Mouse (Mus musculus): ENCODE measurements at regions not wholly inside any gene's neighbourhood (a gene's known extent, or its start where the extent isn't known, plus 50 kb on each side); places are given as distances from the start of the nearest gene placed in this dataset.

DNA sequence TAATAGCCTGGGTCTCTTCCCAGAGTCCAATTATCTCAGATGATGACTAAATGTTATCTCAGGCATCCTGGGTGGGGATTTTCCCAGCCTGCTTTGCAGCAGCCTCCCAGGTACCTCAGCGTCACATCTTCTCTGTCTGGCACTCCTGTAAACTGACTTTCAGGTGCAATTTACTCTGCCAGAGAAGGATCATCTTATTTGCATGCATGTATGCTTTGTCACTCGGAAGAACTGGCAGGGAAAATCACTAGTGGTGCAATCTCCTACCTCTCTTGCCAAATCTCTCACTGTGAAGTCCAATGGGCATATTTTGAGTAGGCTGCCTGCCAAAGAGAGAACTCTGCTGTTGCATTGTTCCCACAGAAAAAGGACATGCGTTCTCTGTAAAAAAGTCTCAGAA, 177.0 kb upstream of the Gm6793 start:
- no peaks in the 10 kb centered on the region for H3K9me3 ChIP-seq (replicated peaks; ENCODE audit: insufficient read depth, low read length)
- H3K36me3 ChIP-seq (ENCODE audit: control insufficient read depth in 1 of 2, insufficient read depth in 2 of 2, low read length in 2 of 2) = no peaks in the 10 kb centered on the region
- H3K27me3 ChIP-seq (ENCODE audit: control insufficient read depth in 1 of 2, insufficient read depth in 2 of 2, low read length in 2 of 2) = no peaks in the 10 kb centered on the region
- H3K27ac ChIP-seq (ENCODE audit: control insufficient read depth, low read depth, low read length) = no peak overlapping the region
- DNase-seq (ENCODE audit: low read depth, low spot score) = no peak
- H3K9ac ChIP-seq (ENCODE audit: control insufficient read depth, low read depth, low read length, poor library complexity, severe bottlenecking) = no peak overlapping the region
- no peaks in the 10 kb centered on the region for H3K4me1 ChIP-seq (ENCODE audit: control insufficient read depth in 1 of 2, insufficient read depth in 2 of 2, low read length in 2 of 2)
- no peak overlapping the region for H3K4me3 ChIP-seq (ENCODE audit: control insufficient read depth in 1 of 2, insufficient read depth in 1 of 2, low read depth in 2 of 2, low read length in 2 of 2)
- TF ChIP-seq MXI1 (IDR thresholded peaks at IDR 0.05; ENCODE audit: low read depth, low read length) (no peak), ZMIZ1 (IDR thresholded peaks at IDR 0.05; ENCODE audit: low read depth, low read length) (no peak), ETS1 (IDR thresholded peaks at IDR 0.05; ENCODE audit: low read depth, low read length) (no peak), NRF1 (IDR thresholded peaks at IDR 0.05; ENCODE audit: insufficient read depth, low read depth, low read length, poor library complexity, severe bottlenecking) (no peak), CTCF (IDR thresholded peaks at IDR 0.05 in 2 of 3, conservative IDR thresholded peaks at IDR 0.05 in 1 of 3; ENCODE audit: control insufficient read depth in 1 of 3, insufficient read depth in 1 of 3, low read depth in 2 of 3, low read length in 3 of 3, poor library complexity in 1 of 3, severe bottlenecking in 1 of 3) (no peak), BHLHE40 (IDR thresholded peaks at IDR 0.05; ENCODE audit: borderline replicate concordance, low read depth, low read length) (no peak), MYC (IDR thresholded peaks at IDR 0.05; ENCODE audit: low read depth, low read length) (no peak), SIN3A (IDR thresholded peaks at IDR 0.05; ENCODE audit: low read length) (no peak), MEF2A (IDR thresholded peaks at IDR 0.05; ENCODE audit: extremely low read depth, insufficient replicate concordance, low read depth, low read length, poor library complexity, severe bottlenecking) (no peak), ELF1 (IDR thresholded peaks at IDR 0.05; ENCODE audit: low read depth, low read length) (no peak), ZNF384 (IDR thresholded peaks at IDR 0.05; ENCODE audit: low read depth, low read length) (no peak), KAT2A (conservative IDR thresholded peaks at IDR 0.05; ENCODE audit: low read depth, low read length) (no peak), CHD1 (IDR thresholded peaks at IDR 0.05; ENCODE audit: low read depth, low read length) (no peak)
- no peaks in the 10 kb centered on the region for H3K79me2 ChIP-seq (ENCODE audit: control insufficient read depth, insufficient read depth, low read length, poor library complexity)

DNA sequence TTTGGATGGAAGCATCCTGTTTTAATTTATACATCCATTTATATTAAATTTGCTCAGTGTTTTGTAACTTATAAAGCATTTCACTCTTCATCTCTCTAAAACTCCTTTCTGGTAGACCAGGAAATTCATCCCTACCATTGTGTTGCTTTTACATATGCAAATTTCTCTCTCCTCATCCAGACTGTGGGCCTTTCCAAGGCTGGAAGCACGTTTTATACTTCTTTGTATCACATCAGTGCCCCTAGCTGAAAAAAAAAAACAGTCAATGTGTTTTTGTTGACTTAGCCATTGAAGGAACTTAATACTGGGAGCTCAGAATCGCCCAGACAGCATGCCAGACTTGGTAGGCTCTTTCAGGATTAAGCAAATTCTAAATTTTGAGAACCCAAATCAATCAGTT, 174.9 kb upstream of the Gm6793 start:
- no peak for DNase-seq (ENCODE audit: low read depth, low spot score)
- no peaks in the 10 kb centered on the region for H3K36me3 ChIP-seq (ENCODE audit: control insufficient read depth in 1 of 2, insufficient read depth in 2 of 2, low read length in 2 of 2)

DNA sequence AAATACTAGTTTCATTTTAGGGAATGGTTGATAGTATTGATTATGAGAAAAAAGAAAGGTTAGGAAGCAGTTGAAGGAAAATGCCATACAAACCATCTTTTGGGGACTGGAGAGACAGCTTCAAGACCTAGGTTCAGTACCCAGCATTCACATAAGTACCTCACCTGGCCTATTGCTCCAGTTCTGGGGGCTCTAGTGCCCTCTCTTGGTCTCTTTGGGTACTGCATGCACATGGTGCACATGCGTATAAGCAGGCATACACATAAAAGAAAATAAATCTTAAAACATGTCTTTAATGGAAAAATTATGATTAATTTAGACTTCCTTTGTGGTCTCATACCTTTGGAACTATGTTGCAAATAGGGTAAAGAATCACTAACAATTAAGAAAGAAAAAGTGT, 155.3 kb upstream of the Gm6793 start:
- H3K79me2 ChIP-seq (ENCODE audit: control insufficient read depth, insufficient read depth, low read length, poor library complexity) = no peaks in the 10 kb centered on the region
- no peak for TF ChIP-seq CHD1 (IDR thresholded peaks at IDR 0.05; ENCODE audit: low read depth, low read length)
- no peak for TF ChIP-seq RAD21 (IDR thresholded peaks at IDR 0.05; ENCODE audit: low read depth, low read length)
- no peak for TF ChIP-seq TAL1 (IDR thresholded peaks at IDR 0.05; ENCODE audit: low read length)
- TF ChIP-seq MAX (IDR thresholded peaks at IDR 0.05; ENCODE audit: low read length) = no peak
- no peak for TF ChIP-seq POLR2A (IDR thresholded peaks at IDR 0.05; ENCODE audit: control insufficient read depth in 1 of 2, insufficient read depth in 1 of 2, low read depth in 1 of 2, low read length in 2 of 2, poor library complexity in 1 of 2)
- peak in 2 of 3 experiments; percentile 17 to 36; a peak in 4 of 6 replicates for TF ChIP-seq CTCF (IDR thresholded peaks at IDR 0.05 in 2 of 3, conservative IDR thresholded peaks at IDR 0.05 in 1 of 3; ENCODE audit: control insufficient read depth in 1 of 3, insufficient read depth in 1 of 3, low read depth in 2 of 3, low read length in 3 of 3, poor library complexity in 1 of 3, severe bottlenecking in 1 of 3)
- no peak for TF ChIP-seq HCFC1 (IDR thresholded peaks at IDR 0.05; ENCODE audit: low read depth, low read length)
- no peak overlapping the region for H3K4me3 ChIP-seq (ENCODE audit: control insufficient read depth in 1 of 2, insufficient read depth in 1 of 2, low read depth in 2 of 2, low read length in 2 of 2)
- H3K27ac ChIP-seq (ENCODE audit: control insufficient read depth, low read depth, low read length) = no peak overlapping the region
- H3K4me1 ChIP-seq (ENCODE audit: control insufficient read depth in 1 of 2, insufficient read depth in 2 of 2, low read length in 2 of 2) = no peaks in the 10 kb centered on the region
- no peak overlapping the region for H3K9ac ChIP-seq (ENCODE audit: control insufficient read depth, low read depth, low read length, poor library complexity, severe bottlenecking)
- H3K36me3 ChIP-seq (ENCODE audit: control insufficient read depth in 1 of 2, insufficient read depth in 2 of 2, low read length in 2 of 2) = no peaks in the 10 kb centered on the region
- no peaks in the 10 kb centered on the region for H3K27me3 ChIP-seq (ENCODE audit: control insufficient read depth in 1 of 2, insufficient read depth in 2 of 2, low read length in 2 of 2)
- peak; percentile 4 for DNase-seq (ENCODE audit: low read depth, low spot score)
- H3K9me3 ChIP-seq (replicated peaks; ENCODE audit: insufficient read depth, low read length) = no peaks in the 10 kb centered on the region

More for the DNA sequence above, 174.9 kb upstream of the Gm6793 start:
- no peaks in the 10 kb centered on the region for H3K79me2 ChIP-seq (ENCODE audit: control insufficient read depth, insufficient read depth, low read length, poor library complexity)
- no peak overlapping the region for H3K27ac ChIP-seq (ENCODE audit: control insufficient read depth, low read depth, low read length)
- H3K27me3 ChIP-seq (ENCODE audit: control insufficient read depth in 1 of 2, insufficient read depth in 2 of 2, low read length in 2 of 2) = no peaks in the 10 kb centered on the region
- H3K9me3 ChIP-seq (replicated peaks; ENCODE audit: insufficient read depth, low read length) = no peaks in the 10 kb centered on the region
- H3K9ac ChIP-seq (ENCODE audit: control insufficient read depth, low read depth, low read length, poor library complexity, severe bottlenecking) = no peak overlapping the region
- H3K4me3 ChIP-seq (ENCODE audit: control insufficient read depth in 1 of 2, insufficient read depth in 1 of 2, low read depth in 2 of 2, low read length in 2 of 2) = no peak overlapping the region
- TF ChIP-seq USF2 (IDR thresholded peaks at IDR 0.05; ENCODE audit: borderline replicate concordance in 1 of 2, insufficient read depth in 1 of 2, low read depth in 1 of 2, low read length in 2 of 2) (no peak), NELFE (IDR thresholded peaks at IDR 0.05; ENCODE audit: low read depth, low read length) (no peak)
- H3K4me1 ChIP-seq (ENCODE audit: control insufficient read depth in 1 of 2, insufficient read depth in 2 of 2, low read length in 2 of 2) = no peaks in the 10 kb centered on the region
